Mouse (Mus musculus) lung, adult 2 months (tissue): Measurements from ENCODE around the gene Trp53inp2.

Source experiments
- CTCF ChIP-seq: fragments of 200-500 bp; IDR thresholded peaks from 2 replicates; pipeline ENCODE4 v1.5.1; 2011; ENCODE audit warnings: mild to moderate bottlenecking, low read length, control low read depth; ENCODE audit not compliant: insufficient read depth
- POLR2A ChIP-seq: fragments of 200-500 bp; IDR thresholded peaks from 2 replicates; pipeline ENCODE4 v1.6.1; 2011; ENCODE audit warnings: low read depth, mild to moderate bottlenecking, control low read depth, low read length, borderline replicate concordance; ENCODE audit errors: extremely low read depth

- TF ChIP-seq CTCF (no peak), POLR2A (no peak)
These were observed 6.2 kb downstream of the Trp53inp2 start for GRCm38 (mm10) chr2:155387052-155387451.
